Mouse (Mus musculus): Measurements from ENCODE around the gene Zdhhc9. TPM values are rescaled to one million over a fixed set of nuclear protein-coding genes. Genes with fewer than 3 reads are reported as not detected.
A peak's percentile ranks its signal among the peaks of the same experiment; 100 is the strongest.

Zdhhc9 gene
- polyA plus RNA-seq, 1 experiment from 2014 or later, result 7.1 TPM

GRCm38 (mm10) chrX:48193235-48194152, 15.2 kb downstream of the Zdhhc9 start:
- H3K27ac ChIP-seq (ENCODE audit: low read depth, low read length), result no peak overlapping the region
- peaks cover 18% of the 10 kb centered on the region; the same call in 1 of the 2 replicates for H3K36me3 ChIP-seq (ENCODE audit: control insufficient read depth, insufficient read depth, low read length)
- no peak overlapping the region for H3K4me2 ChIP-seq (ENCODE audit: low read length)
- DNase-seq (ENCODE audit: low spot score), result no peak
- no peaks in the 10 kb centered on the region for H3K9me3 ChIP-seq (replicated peaks; ENCODE audit: control insufficient read depth, low read length)
- no peak overlapping the region for H3K9ac ChIP-seq (ENCODE audit: low read length)
- WGBS, result 71% methylated on average over 14 of the region's 14 CpGs
- no peak overlapping the region for H3K4me3 ChIP-seq (ENCODE audit: low read depth, low read length)
- no peaks in the 10 kb centered on the region for H3K4me1 ChIP-seq (ENCODE audit: control insufficient read depth, insufficient read depth, low read length)
- ATAC-seq, result 0 out of 2 replicates have a peak, but pooled peaks have one; percentile 37
- H3K27me3 ChIP-seq (replicated peaks; ENCODE audit: control insufficient read depth, insufficient read depth, low read length), result no peaks in the 10 kb centered on the region

GRCm38 (mm10) chrX:48191261-48191660, 17.4 kb downstream of the Zdhhc9 start:
- Histone ChIP-seq H3K4me1 (ENCODE audit: control insufficient read depth, insufficient read depth, low read length) (no peaks in the 10 kb centered on the region), H3K4me2 (ENCODE audit: low read length) (no peak overlapping the region), H3K27me3 (replicated peaks; ENCODE audit: control insufficient read depth, insufficient read depth, low read length) (no peaks in the 10 kb centered on the region), H3K36me3 (ENCODE audit: control insufficient read depth, insufficient read depth, low read length) (peaks cover 18% of the 10 kb centered on the region; the same call in 1 of the 2 replicates), H3K27ac (ENCODE audit: low read depth, low read length) (no peak overlapping the region), H3K9me3 (replicated peaks; ENCODE audit: control insufficient read depth, low read length) (no peaks in the 10 kb centered on the region), H3K4me3 (ENCODE audit: low read depth, low read length) (no peak overlapping the region), H3K9ac (ENCODE audit: low read length) (no peak overlapping the region)
- WGBS, result 93% methylated on average over 6 of the region's 6 CpGs
- ATAC-seq, result no peak
- no peak for DNase-seq (ENCODE audit: low spot score)

- H3K27me3 ChIP-seq (replicated peaks; ENCODE audit: control insufficient read depth, insufficient read depth, low read length), result no peaks in the 10 kb centered on the region
- 85% methylated on average over 3 of the region's 3 CpGs for WGBS
Measured at GRCm38 (mm10) chrX:48184703-48185102, 24.0 kb downstream of the Zdhhc9 start.

DNA sequence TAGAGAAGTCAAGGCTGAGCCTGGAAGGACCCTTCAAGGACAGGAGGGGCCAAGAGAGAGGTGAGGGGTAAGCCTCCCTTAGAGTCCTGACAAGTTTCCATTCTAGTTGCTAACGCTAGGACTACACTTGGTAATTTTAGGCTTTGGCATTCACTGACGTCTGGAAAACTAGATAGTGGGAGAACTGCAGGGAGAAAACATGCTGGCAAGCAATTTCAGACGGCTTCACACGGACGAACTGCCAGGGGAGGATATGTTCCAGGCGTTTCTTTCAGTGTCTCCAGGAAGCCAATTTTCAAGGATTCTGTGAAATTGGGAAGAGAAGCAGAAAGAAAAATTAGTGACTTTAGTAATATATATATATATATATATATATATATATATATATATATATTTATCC, 26.8 kb downstream of the Zdhhc9 start:
- H3K4me2 ChIP-seq (ENCODE audit: low read length), result no peak overlapping the region
- no peak overlapping the region for H3K4me3 ChIP-seq (ENCODE audit: low read depth, low read length)
- no peaks in the 10 kb centered on the region for H3K4me1 ChIP-seq (ENCODE audit: control insufficient read depth, insufficient read depth, low read length)
- no peaks in the 10 kb centered on the region for H3K27me3 ChIP-seq (replicated peaks; ENCODE audit: control insufficient read depth, insufficient read depth, low read length)
- DNase-seq (ENCODE audit: low spot score) (no peak), ATAC-seq (no peak)
- H3K27ac ChIP-seq (ENCODE audit: low read depth, low read length), result no peak overlapping the region
- WGBS, result 87% methylated on average over 6 of the region's 6 CpGs
- peaks cover 16% of the 10 kb centered on the region for H3K36me3 ChIP-seq (ENCODE audit: control insufficient read depth, insufficient read depth, low read length)
- H3K9ac ChIP-seq (ENCODE audit: low read length), result no peak overlapping the region
- H3K9me3 ChIP-seq (replicated peaks; ENCODE audit: control insufficient read depth, low read length), result no peaks in the 10 kb centered on the region

More at GRCm38 (mm10) chrX:48184703-48185102, 24.0 kb downstream of the Zdhhc9 start:
- Histone ChIP-seq H3K4me2 (ENCODE audit: low read length) (no peak overlapping the region), H3K9ac (ENCODE audit: low read length) (no peak overlapping the region), H3K36me3 (ENCODE audit: control insufficient read depth, insufficient read depth, low read length) (peaks cover 6% of the 10 kb centered on the region; the same call in 1 of the 2 replicates), H3K9me3 (replicated peaks; ENCODE audit: control insufficient read depth, low read length) (no peaks in the 10 kb centered on the region), H3K4me1 (ENCODE audit: control insufficient read depth, insufficient read depth, low read length) (no peaks in the 10 kb centered on the region), H3K4me3 (ENCODE audit: low read depth, low read length) (no peak overlapping the region), H3K27ac (ENCODE audit: low read depth, low read length) (no peak overlapping the region)
- DNase-seq (ENCODE audit: low spot score) (no peak), ATAC-seq (no peak)

GRCm38 (mm10) chrX:48170368-48170767, 38.3 kb downstream of the Zdhhc9 start:
- Histone ChIP-seq H3K9me3 (replicated peaks; ENCODE audit: control insufficient read depth, low read length) (no peaks in the 10 kb centered on the region), H3K4me1 (ENCODE audit: control insufficient read depth, insufficient read depth, low read length) (peaks cover 3% of the 10 kb centered on the region; the same call in 1 of the 2 replicates), H3K27ac (ENCODE audit: low read depth, low read length) (no peak overlapping the region), H3K9ac (ENCODE audit: low read length) (no peak overlapping the region), H3K27me3 (replicated peaks; ENCODE audit: control insufficient read depth, insufficient read depth, low read length) (no peaks in the 10 kb centered on the region), H3K4me3 (ENCODE audit: low read depth, low read length) (no peak overlapping the region), H3K36me3 (ENCODE audit: control insufficient read depth, insufficient read depth, low read length) (peaks cover 3% of the 10 kb centered on the region; the same call in 1 of the 2 replicates), H3K4me2 (ENCODE audit: low read length) (no peak overlapping the region)
- peak; percentile 45 for DNase-seq (ENCODE audit: low spot score)
- peak; percentile 78 for ATAC-seq
- 32% methylated on average over 1 of the region's 1 CpGs for WGBS

DNA sequence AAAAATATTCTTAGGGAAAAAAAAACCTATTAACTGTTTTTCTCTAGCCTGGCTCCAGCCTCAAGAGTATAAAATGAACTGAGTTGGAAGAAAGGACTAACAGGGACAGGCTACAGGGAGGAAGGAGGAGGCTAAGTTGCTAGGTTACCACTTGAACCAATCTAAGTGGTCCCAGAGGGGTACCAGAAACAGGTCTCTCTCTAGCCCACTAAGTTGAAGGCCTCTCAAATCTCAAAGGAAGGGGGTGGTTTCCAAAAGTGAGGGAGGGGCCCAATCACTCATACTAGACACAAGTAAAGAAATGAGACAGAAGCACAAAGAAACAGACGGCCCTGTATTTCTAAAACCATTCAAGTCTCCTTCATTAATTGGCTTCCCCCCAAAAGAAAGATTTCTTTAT, 38.8 kb downstream of the Zdhhc9 start:
- H3K9me3 ChIP-seq (replicated peaks; ENCODE audit: control insufficient read depth, low read length), result no peaks in the 10 kb centered on the region
- peaks cover 3% of the 10 kb centered on the region; the same call in 1 of the 2 replicates for H3K4me1 ChIP-seq (ENCODE audit: control insufficient read depth, insufficient read depth, low read length)
- no peak overlapping the region for H3K4me2 ChIP-seq (ENCODE audit: low read length)
- no peak overlapping the region for H3K4me3 ChIP-seq (ENCODE audit: low read depth, low read length)
- no peaks in the 10 kb centered on the region for H3K36me3 ChIP-seq (ENCODE audit: control insufficient read depth, insufficient read depth, low read length)
- no peaks in the 10 kb centered on the region for H3K27me3 ChIP-seq (replicated peaks; ENCODE audit: control insufficient read depth, insufficient read depth, low read length)
- 39% methylated on average over 1 of the region's 1 CpGs for WGBS
- no peak overlapping the region for H3K9ac ChIP-seq (ENCODE audit: low read length)
- H3K27ac ChIP-seq (ENCODE audit: low read depth, low read length), result no peak overlapping the region
- DNase-seq (ENCODE audit: low spot score) (peak; percentile 72), ATAC-seq (peak; percentile 91)

DNA sequence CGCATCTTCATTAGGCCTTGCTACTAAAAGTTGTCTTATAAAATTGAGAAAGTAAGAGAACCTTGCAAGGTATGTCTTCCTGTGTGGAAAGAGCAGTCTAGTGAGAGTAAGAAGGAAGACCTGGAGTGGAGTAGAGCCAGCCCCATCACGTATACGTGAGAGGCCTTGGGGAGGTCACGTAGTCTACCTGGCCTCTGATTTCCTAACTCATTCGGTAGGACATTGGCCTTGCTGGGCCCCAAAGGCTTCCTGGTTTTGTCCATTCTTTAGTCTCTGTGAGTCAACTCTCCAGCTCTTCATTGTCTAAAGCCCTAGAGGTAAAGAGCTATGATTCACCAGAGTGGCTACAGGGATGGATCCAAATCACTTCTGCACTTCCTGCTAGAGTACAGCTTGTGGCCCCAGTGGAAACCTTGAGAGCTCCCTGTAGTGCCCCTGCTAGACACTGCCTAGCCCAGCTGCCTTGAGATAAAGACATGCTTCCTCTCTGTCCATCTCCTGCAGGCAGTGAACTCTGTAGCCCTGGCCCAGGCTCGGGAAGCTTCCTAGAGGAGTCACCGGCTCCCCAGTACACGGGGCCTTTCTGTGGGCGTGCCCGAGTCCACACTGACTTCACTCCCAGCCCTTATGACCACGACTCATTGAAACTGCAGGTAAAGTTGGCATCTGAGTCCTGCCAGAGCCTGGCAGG, 50.3 kb downstream of the Zdhhc9 start:
- DNase-seq (ENCODE audit: low spot score) (no peak), ATAC-seq (no peak)
- no peak overlapping the region for H3K4me3 ChIP-seq (ENCODE audit: low read depth, low read length)
- no peak overlapping the region for H3K9ac ChIP-seq (ENCODE audit: low read length)
- H3K27me3 ChIP-seq (replicated peaks; ENCODE audit: control insufficient read depth, insufficient read depth, low read length), result no peaks in the 10 kb centered on the region
- no peaks in the 10 kb centered on the region for H3K4me1 ChIP-seq (ENCODE audit: control insufficient read depth, insufficient read depth, low read length)
- H3K36me3 ChIP-seq (ENCODE audit: control insufficient read depth, insufficient read depth, low read length), result no peaks in the 10 kb centered on the region
- H3K4me2 ChIP-seq (ENCODE audit: low read length), result no peak overlapping the region
- WGBS, result 92% methylated on average over 11 of the region's 11 CpGs
- H3K27ac ChIP-seq (ENCODE audit: low read depth, low read length), result no peak overlapping the region
- no peaks in the 10 kb centered on the region for H3K9me3 ChIP-seq (replicated peaks; ENCODE audit: control insufficient read depth, low read length)

DNA sequence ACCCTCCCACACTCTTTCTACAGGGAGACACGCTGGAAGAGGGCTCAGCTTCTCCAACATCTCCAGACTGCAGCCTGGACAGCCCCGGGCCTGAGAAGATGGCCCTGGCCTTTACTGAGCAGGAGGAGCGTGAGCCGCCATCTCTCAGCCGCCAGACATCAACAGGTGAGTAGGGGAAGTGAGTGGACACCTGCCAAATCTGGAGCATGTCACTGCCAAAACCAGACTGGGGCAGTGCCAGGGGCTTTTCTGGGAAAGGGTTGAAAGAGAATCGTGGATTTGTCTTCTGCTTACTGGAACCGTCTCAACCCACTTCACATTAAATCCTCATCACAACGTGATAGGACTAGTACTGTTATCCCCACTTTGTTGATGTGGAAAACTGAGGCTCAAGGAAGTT, 51.3 kb downstream of the Zdhhc9 start:
- Histone ChIP-seq H3K4me1 (ENCODE audit: control insufficient read depth, insufficient read depth, low read length) (no peaks in the 10 kb centered on the region), H3K36me3 (ENCODE audit: control insufficient read depth, insufficient read depth, low read length) (no peaks in the 10 kb centered on the region), H3K4me2 (ENCODE audit: low read length) (no peak overlapping the region), H3K27ac (ENCODE audit: low read depth, low read length) (no peak overlapping the region), H3K4me3 (ENCODE audit: low read depth, low read length) (no peak overlapping the region), H3K27me3 (replicated peaks; ENCODE audit: control insufficient read depth, insufficient read depth, low read length) (no peaks in the 10 kb centered on the region), H3K9ac (ENCODE audit: low read length) (no peak overlapping the region), H3K9me3 (replicated peaks; ENCODE audit: control insufficient read depth, low read length) (no peaks in the 10 kb centered on the region)
- ATAC-seq, result no peak
- 79% methylated on average over 8 of the region's 8 CpGs for WGBS
- DNase-seq (ENCODE audit: low spot score), result no peak
